Mouse (Mus musculus): ENCODE data around the gene Sh3tc1.

Gene Sh3tc1

DNA sequence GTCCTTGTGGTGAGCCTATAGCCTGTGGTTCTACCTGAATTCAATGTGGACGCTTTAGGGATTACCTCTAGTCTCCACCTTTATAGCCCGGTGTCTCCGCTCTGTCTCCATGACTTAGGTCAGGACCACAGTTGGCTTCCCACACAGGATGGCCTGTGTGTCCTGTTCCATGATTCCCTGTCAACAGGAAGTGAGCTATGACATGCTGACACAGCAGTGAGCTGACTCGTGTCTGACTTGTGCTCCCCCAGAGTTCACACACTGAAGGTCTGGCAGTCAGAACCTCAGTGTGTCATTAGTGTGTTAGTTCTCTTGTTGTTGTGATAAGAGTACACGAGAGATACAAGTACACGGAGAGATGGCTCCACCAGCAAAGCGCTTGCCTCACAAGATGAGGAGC lies 11.2 kb upstream of the Sh3tc1 start:
- DNase-seq (ENCODE audit: low spot score): no peak

DNA sequence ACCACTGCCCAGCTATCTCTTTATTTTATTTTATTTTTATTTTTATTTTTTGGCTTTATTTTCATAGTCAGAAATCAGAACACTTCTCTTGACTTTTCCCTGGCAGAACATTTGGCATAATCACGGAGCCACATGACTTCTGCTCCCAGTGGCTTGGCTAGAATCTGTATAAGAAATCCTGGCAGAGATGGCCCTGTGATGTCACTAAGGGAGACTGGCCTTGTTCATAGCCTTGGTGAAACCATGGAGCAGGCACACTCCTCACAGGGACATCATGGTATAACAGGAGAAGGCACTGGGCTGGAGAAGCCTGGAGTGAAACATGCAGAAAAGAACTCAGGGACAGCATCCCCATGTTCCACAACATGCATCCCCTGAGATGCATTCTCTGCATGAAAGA lies 10.2 kb upstream of the Sh3tc1 start:
- no peak for DNase-seq (ENCODE audit: low spot score)

DNA sequence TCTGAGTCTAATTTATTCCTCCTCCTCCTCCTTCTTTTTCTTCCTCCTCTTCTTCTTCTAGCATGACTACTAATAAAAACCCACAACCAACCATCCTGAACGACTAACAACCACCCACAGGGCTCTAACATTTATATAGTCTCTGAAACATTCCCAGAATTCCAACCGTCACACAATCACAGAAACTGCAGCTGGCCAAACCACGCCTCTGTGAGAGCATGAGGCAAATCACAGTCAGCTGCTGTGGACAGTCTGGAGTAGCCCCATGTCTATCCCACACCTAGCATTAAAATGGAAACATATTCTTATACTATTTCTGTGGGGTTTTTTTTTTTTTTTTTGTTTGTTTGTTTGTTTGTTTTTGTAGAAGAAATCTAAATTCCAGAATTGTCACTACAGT lies 9.6 kb upstream of the Sh3tc1 start:
- DNase-seq (ENCODE audit: low spot score): no peak

DNA sequence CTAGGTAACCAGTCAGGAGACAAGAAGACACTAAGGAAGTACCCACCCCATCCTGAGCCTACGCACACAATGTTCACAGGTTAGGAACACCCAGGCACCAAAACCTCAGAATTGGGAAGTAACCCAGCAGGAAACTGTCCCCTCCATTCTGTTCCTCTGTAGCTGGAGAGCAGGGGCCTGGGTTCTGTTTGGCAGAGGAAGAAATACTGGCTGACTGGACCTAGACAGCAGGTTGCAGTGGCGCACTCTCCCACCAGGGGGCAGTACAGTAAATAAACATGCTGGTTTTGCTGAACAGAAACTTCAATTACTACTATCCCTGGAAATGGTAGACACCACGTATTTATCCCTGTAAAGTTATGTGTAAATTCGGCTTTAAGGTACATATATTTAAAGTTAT lies 7.1 kb upstream of the Sh3tc1 start:
- peak; percentile 87 for DNase-seq (ENCODE audit: low spot score)

DNA sequence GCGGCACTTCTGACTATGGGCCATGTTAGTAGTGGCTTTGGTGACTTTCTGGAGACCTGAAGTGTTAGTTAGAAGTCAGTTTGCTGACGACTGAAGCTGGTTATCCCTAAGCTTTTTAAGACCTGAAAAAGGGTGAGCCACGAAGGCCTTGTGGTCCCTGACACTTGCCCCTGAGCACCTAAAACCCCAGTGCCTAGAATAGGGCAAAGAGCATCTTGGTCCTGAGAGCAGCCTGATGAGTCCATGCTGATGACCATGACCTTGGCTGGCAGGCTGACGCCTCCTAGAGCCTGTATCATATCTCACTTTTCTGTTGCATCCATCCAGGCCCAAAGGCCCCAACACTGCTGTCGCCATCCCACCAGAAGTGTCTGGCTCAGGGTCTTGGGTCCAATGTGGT lies 5.6 kb upstream of the Sh3tc1 start:
- DNase-seq (ENCODE audit: low spot score): no peak

DNA sequence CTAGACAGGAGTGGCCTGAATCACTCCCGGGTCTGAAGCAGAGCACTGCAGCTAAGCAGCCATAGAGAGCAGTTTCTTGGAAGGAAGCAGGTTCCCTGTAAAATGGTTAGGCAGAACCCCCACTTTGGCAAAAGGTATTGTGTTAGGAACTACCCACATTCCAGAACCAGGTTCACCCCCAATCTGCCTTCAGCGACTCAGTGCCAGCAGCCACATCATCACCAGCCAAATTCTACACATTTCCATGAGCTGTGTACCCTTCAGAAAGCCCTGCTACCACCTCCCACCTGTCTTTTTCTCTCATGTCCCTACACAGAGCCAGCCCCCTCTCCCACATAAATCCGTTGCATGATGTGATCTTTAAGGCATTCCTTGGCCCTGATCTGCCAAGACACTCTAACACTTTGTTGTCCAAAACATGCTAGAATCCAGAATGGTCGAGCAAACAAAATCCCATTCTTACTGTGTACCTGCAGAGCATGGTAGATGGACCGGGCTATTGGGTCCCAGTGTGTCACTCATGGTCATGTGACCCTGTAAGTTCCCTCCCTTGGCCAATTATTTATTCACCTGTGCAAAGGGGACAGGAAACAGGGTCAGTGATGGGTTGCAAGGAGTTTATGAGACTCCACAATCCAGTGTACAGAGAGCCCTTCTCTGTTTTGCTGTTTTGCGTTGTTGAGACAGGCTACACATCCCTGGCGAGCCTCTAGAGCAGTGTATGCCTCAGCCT lies 4.4 kb upstream of the Sh3tc1 start:
- DNase-seq (ENCODE audit: low spot score): no peak

DNA sequence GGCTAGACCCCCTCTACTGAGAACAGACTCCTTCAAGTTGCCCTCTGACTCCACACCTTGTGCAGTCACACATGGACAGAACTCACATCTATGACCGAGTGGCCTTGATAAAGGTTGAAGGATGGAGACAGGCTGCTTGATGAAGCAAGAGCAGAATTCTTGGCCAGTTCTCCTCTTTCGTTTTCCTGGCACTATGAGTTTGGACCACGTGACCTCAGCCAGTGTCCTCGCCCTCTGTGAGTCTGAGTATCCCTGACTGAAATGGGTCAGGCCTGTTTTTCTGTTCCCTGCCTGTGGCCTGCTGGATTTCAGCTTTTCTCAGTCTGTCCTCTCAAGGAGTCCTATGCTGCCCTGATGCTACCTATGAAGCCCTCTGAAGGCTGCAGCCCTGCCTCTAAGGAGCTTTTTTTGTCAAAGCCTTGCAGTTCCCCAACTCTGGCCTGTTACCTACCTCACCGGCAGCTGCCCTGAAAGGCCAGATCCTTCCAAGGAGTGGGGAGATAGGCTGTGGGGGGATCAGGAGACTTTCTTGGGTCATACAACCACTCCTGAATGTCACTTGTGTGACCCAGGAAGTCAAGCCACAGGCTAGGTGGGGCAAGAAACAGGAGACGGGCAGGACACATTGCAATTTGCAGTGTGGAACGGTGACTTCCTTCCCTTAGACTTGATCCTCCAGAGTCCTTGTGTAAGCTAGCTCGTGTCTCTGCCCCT lies 3.6 kb upstream of the Sh3tc1 start:
- DNase-seq (ENCODE audit: low spot score): no peak

DNA sequence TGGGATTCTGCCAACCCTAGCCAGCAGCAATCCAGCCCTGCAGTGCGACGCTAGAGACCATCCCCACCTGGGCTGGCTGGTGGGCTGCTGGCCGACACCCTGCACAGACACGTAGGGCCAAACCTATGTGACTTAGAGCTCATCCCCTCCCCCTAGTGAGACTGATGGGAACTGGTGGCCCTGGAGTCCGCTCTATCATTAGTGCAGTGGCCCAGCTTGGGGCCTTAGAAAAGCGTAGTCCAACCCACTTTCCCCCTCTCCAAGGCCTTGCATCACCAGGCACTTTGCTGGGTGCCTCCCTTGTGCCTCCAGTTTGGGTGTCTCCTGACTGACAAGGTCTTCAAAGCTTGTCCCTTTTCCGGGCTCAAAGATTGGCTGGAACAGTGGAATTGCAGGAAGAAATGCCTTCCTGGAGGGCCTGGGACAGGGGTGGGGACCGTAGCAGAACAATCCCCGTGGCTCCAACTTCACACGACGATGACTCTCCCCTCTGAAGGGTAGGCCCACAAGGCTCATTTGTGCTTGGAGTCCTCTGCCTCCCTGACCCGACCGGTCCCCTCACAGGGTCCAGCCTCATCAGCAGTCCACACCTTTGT lies 1.5 kb upstream of the Sh3tc1 start:
- DNase-seq (ENCODE audit: low spot score): no peak

DNA sequence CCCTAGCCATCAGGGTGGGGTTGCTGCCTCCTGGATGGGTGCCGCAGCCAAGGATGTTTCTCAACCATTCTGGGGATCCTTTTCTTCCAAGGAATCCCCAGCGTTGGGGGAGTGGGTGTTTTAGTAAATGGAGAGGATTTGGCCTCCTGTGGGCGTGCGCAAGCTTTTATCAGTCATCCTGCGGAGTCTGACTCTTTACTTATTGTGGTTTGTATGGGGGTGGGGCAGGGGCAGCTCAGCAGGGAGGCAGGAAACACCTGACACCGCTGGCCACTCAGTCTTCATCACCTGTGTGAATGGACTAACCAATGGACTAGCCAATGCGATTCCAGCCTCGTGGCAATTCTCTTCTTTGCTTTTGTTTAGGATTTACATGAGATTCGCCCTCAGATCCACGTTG lies 929 bp upstream of the Sh3tc1 start:
- no peak for DNase-seq (ENCODE audit: low spot score)

DNA sequence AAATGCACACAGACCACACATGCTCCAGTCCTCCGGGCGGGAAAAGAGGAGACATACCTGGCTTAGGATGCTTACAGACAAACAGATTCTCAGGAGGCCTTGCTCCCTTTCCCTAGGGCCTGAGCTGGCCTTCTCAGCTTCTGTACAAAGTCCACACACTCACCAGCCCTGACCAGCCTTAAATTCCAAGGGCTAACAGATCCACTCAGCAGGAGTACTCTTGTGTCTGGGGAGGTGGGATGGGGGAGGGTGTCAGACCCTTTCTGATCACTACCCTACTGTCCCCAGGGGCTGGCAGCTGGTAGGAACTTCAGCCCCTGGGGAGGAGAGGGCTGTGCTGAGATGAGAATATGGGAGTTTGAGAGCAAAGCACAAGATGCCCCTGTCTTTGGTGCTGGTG lies 782 bp downstream of the Sh3tc1 start:
- DNase-seq (ENCODE audit: low spot score): no peak

DNA sequence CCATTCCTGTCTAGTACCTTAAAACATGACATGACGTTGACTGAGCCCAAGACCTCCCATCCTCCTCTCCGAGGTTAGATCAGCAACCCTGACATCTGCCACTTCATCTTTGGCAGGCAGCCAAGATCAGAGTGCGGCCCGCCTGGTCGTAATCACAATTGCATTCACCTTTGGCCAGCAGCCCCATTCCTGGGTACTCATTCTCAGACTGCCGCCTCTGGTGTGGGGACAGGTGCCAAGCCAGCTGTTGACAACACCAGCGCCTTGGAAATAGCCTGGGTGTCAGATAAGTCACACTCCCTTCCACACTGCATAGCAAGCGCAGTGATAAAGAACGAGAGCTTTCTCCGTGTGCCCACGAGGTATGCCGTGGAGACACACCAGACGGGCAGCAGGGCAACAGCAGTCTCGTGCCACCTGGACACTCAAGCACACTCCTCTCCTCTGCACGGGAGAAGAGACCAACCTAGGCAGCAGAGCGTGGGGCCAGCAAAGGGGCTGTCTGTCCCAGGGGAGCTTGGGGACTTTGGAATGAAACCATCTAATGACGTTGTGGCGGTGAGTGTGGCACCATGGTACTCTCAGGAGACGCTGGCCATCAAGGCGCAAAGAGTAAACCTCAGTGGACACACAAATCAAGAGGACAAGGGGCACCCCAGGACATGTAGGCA lies 2.4 kb downstream of the Sh3tc1 start:
- DNase-seq (ENCODE audit: low spot score): no peak

DNA sequence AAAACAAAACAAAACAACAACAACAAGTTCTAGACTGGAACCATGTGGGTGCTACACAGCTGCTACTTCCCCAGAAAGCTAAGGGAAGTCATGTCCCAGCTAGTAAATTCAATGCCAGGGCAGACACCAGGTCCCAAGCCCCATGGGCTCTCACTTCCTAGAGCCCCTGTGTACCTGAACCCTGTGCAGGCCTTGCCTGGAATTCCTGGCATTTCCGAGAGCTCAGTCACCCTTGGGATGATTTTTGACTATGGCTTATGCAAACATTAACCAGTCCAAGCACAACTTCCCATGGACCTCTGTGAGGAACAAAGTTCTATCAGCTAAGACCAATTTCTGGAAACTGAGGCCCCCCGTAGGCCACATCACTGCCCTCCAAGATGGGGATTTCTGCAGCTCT lies 6.3 kb downstream of the Sh3tc1 start:
- DNase-seq (ENCODE audit: low spot score): no peak

DNA sequence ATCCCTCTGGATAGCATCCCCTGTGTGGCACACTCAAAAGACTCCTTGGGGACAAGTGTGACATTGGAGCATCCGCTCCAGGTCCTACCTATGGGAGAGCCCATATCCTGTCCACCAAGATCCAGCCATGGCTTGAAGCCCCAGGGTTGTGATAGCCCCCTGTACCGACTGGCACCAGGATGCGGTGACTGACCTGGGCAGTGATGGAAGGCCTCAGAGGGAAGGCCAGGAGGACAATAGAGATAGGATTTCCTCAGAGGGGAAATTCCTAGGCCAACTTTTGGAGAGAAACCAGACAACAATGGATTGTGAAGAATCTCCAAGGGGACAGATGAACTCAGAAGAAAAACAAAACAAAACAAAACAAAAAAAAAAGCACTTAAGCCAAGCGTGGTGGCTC lies 8.8 kb downstream of the Sh3tc1 start:
- no peak for DNase-seq (ENCODE audit: low spot score)

DNA sequence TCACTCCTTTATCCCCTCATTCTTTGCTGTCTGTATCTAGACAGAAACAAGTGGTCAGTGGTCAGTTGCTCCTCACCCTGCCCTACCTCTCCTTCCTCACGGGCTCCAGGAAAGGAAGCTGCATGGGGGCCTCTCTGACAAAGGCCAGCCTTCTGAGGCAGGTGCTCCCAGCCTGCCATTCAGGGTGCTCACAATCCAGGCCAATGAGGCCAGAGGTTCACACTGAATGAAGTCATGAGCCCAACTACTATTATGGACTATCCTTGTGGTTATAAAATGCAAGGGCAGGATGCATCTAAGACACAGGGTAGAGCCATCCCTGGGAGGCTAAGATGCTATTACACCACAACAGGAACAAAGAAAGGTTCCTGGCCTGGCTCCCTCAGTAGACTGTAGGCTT lies 9.2 kb downstream of the Sh3tc1 start:
- no peak for DNase-seq (ENCODE audit: low spot score)

DNA sequence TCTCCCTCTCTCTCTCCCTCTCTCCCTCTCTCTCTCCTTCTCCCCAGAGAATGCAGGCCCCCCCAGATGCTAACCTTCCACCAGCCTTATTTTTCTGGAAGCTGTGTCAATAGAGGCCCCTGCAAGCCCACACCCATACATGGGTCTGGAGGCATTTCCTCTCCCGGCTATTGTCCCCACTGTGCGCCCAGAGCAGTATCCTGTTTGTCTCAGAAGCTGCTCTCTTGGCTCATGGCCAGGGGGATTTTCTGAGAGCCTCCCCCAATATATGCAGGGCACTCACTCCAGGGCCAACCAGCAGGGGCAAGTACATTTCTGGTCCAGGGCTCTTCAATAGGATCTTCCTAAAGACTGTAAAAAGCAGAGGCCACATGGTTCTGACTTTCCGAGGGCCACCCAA lies 9.9 kb downstream of the Sh3tc1 start:
- DNase-seq (ENCODE audit: low spot score): no peak

DNA sequence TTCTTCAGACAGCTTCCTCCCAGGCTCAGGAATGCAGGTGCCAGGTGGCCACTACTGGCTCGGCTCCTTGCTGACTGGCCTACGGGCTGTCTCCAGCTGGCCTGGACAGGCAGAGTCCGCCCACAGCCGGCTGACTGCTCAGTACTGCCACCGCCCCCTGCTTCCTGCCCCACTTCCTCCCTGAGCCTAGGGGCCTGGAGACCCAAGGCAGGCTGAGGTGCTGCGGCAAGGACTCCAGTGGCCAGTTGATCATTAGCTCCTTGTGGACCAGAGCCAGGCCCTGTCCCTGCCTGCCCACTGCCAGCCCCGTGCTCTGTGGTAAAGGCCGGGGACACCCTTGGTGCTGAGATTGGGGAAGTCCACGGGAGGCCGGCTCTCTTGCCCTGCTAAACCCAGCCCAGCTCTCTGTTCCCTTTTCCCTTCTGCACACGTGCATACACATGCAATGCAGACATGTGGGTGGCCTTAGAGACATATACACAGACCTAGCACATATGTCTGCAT lies 10.8 kb downstream of the Sh3tc1 start:
- no peak for DNase-seq (ENCODE audit: low spot score)

DNA sequence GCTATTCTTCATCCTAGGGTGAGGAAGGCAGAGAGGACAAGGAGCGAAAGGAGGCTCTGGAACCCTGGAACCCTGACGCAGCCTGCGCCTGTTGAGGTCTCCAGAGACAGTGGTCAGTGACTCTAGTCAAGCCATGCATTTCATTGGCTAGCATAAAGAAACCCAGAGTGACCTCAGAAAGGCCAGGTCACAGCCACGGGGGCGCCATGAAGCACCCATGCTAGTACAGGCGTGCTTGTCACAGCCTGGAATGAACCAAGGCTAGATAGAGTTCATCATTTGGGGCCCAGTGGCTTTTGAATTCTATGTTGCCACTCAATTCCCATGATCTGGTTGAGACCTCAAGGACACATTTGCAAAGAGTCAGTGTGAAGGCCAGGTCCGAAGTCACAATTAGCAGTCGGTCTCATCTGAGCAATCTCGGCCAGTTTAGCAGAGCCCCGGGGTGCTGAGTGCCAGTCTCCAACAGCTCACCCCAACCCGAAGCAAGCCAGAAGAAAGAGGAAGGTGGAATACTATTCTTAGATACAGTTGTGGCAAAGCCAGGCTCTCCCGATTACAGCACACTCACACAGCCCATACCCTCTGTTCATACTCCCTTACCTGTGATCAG lies 11.3 kb downstream of the Sh3tc1 start:
- DNase-seq (ENCODE audit: low spot score): no peak

DNA sequence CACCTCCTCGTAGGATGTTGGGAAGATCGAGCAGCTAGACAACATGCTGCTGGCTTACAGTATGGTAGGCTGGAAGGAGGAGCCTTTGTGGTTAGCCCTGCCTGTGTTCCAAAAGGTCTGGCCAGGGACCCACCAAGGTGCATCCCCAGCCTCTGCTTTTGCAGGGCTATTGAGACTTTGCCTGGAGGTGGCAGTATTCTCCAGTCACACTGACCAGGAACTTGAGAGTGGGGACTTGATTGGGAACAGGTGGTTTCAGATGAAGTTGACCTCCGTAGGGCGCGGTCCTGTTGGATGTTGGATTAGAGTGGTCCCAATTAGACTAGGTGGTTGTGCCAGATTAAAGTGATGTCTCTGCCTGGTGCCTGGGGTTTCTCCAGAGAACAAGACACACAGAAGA lies 12.3 kb downstream of the Sh3tc1 start:
- DNase-seq (ENCODE audit: low spot score): no peak

DNA sequence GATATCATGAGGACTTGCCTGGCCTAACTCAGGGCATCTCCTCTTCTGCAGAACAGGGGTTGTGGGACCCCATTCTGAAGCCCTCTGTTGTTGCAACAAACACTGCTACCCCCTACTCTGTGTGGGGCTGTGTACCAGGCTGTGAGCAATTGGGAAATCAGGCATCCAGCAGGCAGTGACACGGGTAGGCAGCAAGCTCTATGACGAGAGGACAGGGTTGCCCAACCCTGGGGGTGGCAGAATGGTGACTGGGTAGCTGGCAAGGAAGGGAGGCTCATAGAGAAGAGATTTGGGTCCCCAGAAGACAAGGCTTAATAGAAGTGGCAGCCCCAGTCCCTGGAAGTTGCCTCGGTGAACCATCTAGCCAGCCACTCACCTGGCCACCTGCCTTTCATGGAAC lies 13.9 kb downstream of the Sh3tc1 start:
- DNase-seq (ENCODE audit: low spot score): no peak

DNA sequence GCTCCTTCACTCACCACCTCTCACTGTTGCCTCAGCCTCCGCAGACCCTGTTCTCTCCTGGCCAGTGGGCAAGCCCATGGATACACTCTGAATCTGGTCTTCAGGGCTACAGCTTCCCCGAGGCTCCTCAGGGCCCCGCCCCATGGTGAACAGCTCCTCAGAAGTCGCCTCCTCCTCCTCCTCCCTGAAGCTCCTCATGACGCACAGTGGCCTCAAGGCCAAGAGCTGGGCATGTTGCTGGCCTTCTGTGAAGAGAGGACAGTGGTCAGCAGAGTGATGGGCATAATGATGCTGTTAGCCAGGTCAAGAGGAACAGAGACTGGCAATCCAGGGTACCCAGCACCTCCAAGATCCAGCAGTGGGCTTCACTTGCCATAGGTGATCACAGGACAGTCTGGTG lies 15.9 kb downstream of the Sh3tc1 start:
- no peak for DNase-seq (ENCODE audit: low spot score)

DNA sequence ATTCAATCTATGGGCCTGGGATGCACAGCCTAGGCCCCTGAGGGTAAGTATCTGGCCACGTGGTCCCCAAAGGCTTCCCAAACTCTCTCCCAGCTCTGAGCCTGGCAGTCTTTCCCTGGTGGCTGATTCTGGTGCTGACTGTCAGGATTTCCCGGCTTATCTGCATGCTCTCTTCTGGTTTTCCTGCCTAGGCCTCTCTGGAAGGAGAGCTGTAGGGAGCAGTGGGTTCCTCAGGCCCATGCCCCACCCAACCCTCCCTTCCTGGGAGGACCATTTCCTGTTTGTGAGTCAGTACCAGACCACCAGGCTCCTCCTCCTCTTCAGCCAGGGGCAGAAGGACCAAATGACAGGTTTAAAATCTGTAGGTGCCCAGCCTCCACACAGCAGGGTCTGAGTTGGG lies 17.1 kb downstream of the Sh3tc1 start:
- DNase-seq (ENCODE audit: low spot score): no peak

DNA sequence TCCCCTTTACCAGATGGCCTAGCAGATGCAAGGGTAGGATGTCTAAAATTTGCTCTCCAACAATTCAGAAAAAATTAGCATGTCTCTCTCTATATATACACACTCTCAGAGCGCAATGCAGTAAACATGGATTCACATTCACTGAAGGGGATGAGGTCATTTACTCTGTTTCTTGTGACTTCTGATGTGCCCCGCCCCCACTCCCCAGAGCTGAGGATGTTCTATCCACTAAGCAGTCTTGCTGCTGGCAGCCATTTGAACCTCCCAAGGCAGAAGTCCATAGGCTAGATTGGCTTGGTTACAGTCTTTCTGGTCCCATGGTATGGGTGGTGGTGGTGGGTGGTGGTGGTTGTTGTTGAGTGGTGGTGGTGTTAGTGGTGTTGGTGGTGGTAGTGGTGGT lies 17.9 kb downstream of the Sh3tc1 start:
- no peak for DNase-seq (ENCODE audit: low spot score)
